Mouse (Mus musculus) E14TG2a.4 (cell line): ENCODE measurements around the gene Apobec1.

Source experiments
- CTCF ChIP-seq: conservative IDR thresholded peaks from 2 replicates; pipeline ENCODE4 v1.5.1; 2014; ENCODE audit warnings: low read length
- NANOG ChIP-seq: IDR thresholded peaks from 2 replicates; pipeline ENCODE4 v1.6.1; 2014; ENCODE audit warnings: borderline replicate concordance, low read length, mixed read lengths
- POU5F1 ChIP-seq: IDR thresholded peaks from 2 replicates; pipeline ENCODE4 v1.6.1; 2014; ENCODE audit warnings: low read length, borderline replicate concordance

- TF ChIP-seq CTCF: no peak
- TF ChIP-seq POU5F1: no peak
- no peak for TF ChIP-seq NANOG
Observed at GRCm38 (mm10) chr6:122612426-122612825, 10.2 kb upstream of the Apobec1 start.
